Mouse (Mus musculus): ENCODE data around the gene Fmo5. TPM values are rescaled to one million over a fixed set of nuclear protein-coding genes. Genes with fewer than 3 reads are reported as not detected.

Fmo5 gene
- polyA plus RNA-seq, 1 experiment from 2014 or later = 1.2 TPM

DNA sequence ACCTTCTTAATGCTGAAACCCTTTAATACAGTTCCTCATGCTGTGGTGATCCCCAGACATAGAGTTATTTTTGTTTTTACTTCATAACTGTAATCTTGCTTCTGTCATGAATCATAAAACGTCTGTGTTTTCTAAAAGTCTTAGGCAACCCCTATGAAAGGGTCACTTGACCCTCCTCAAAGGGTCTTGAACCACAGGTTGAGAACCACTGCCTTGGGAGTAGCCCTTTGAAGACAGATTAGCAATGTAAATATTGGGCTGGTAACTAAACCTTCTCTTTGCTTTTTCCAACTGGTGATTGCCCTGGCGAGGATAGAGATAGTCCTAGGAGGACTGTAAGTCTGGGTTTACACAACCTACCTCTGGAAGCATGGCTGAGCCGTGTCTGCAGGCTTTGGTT is 72.6 kb downstream of the Fmo5 start:
- no peaks in the 10 kb centered on the region for H3K36me3 ChIP-seq (ENCODE audit: insufficient read depth)
- no peaks in the 10 kb centered on the region for H3K4me1 ChIP-seq (ENCODE audit: insufficient read depth)
- DNase-seq (no peak), ATAC-seq (ENCODE audit: insufficient read depth) (no peak)
- no peak overlapping the region for H3K9ac ChIP-seq
- H3K4me2 ChIP-seq = no peak overlapping the region
- whole genome bisulfite sequencing = 34% methylated on average over 3 of the region's 3 CpGs
- H3K27me3 ChIP-seq (ENCODE audit: insufficient read depth, low read length) = no peaks in the 10 kb centered on the region
- H3K4me3 ChIP-seq (ENCODE audit: low read depth, low read length) = no peak overlapping the region
- H3K9me3 ChIP-seq (ENCODE audit: low read depth, low read length) = no peaks in the 10 kb centered on the region
- no peak for TF ChIP-seq CTCF (IDR thresholded peaks at IDR 0.05; ENCODE audit: low read depth)
- H3K27ac ChIP-seq (ENCODE audit: low read depth) = no peak overlapping the region

GRCm38 (mm10) chr3:97702448-97703080 is 74.0 kb downstream of the Fmo5 start:
- no peak overlapping the region for H3K4me2 ChIP-seq
- H3K9me3 ChIP-seq (ENCODE audit: low read depth, low read length) = no peaks in the 10 kb centered on the region
- no peak for TF ChIP-seq CTCF (IDR thresholded peaks at IDR 0.05; ENCODE audit: low read depth)
- no peaks in the 10 kb centered on the region for H3K27me3 ChIP-seq (ENCODE audit: insufficient read depth, low read length)
- no peaks in the 10 kb centered on the region for H3K36me3 ChIP-seq (ENCODE audit: insufficient read depth)
- no peak overlapping the region for H3K4me3 ChIP-seq (ENCODE audit: low read depth, low read length)
- no peak overlapping the region for H3K9ac ChIP-seq
- DNase-seq (no peak), ATAC-seq (ENCODE audit: insufficient read depth) (no peak)
- H3K4me1 ChIP-seq (ENCODE audit: insufficient read depth) = no peaks in the 10 kb centered on the region
- 87% methylated on average over 11 of the region's 11 CpGs for WGBS
- H3K27ac ChIP-seq (ENCODE audit: low read depth) = no peak overlapping the region

Small RNA genes within 50 kb of the gene (microRNA-seq; reads per million reads assigned to microRNA genes)
- gene Mir7225 (ENCODE audit: borderline number of aligned reads) = not detected

Other genes with a start within 250 kb of the Fmo5 start
- not detected in 2 replicates for gene Olfr1402, start 206.8 kb upstream of the Fmo5 start, polyA plus RNA-seq (2014; fragmentation: Nextera tagmentation; extraction: Ambion mirVana)
- 16.5 and 16.6 TPM in 2 replicates for gene Chd1l, start 18.6 kb upstream of the Fmo5 start, polyA plus RNA-seq (2014; fragmentation: Nextera tagmentation; extraction: Ambion mirVana)
- gene Prkab2, start 29.4 kb downstream of the Fmo5 start, polyA plus RNA-seq (2014; fragmentation: Nextera tagmentation; extraction: Ambion mirVana) = 4.4 and 4.6 TPM in 2 replicates
- not detected in 2 replicates for gene Gm17651, start 45.9 kb downstream of the Fmo5 start, polyA plus RNA-seq (2014; fragmentation: Nextera tagmentation; extraction: Ambion mirVana)